Mouse (Mus musculus) adrenal gland (tissue): ENCODE measurements at regions not wholly inside any gene's neighbourhood (a gene's known extent, or its start where the extent isn't known, plus 50 kb on each side); places are given as distances from the start of the nearest gene placed in this dataset.

Experiments used
- intact Hi-C: fragments of 180-260 bp; cut with DNase I; formaldehyde crosslinking; loops from one replicate; pipeline ENCODE4 v1.15.1; 2025

GRCm38 (mm10) chr9:116333956-116334463 lies 158.8 kb upstream of the Tgfbr2 start:
- intact Hi-C loops, result no loop called here

- intact Hi-C loops, result no loop called here
Measured at GRCm38 (mm10) chr9:116332485-116333118, 157.4 kb upstream of the Tgfbr2 start.

- intact Hi-C loops, result no loop called here
Measured at GRCm38 (mm10) chr9:116331406-116331805, 156.2 kb upstream of the Tgfbr2 start.

GRCm38 (mm10) chr9:116330796-116331195 lies 155.6 kb upstream of the Tgfbr2 start:
- intact Hi-C loops, result no loop called here

GRCm38 (mm10) chr9:116329147-116329546 lies 154.0 kb upstream of the Tgfbr2 start:
- intact Hi-C loops, result no loop called here

DNA sequence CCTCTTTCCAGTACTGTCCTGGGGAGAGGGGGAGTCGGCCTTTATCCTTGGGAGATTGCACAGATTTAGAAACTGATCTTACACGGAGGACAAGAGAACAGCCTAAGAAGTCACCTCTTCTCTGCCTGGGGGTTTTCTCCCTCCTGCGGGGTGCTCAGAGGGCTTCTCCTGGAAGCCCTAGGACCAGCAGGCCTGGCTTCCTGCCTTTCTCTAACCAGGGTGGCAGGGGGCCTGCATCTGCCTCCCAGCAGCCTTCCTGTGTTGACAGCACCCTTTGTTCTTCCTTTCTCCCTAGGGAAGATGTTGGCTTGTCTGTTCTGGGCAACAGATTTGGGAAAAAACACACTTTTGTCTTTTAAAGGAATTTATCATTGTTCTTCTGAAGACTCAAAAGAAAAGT lies 153.0 kb upstream of the Tgfbr2 start:
- intact Hi-C loops, result no loop called here

DNA sequence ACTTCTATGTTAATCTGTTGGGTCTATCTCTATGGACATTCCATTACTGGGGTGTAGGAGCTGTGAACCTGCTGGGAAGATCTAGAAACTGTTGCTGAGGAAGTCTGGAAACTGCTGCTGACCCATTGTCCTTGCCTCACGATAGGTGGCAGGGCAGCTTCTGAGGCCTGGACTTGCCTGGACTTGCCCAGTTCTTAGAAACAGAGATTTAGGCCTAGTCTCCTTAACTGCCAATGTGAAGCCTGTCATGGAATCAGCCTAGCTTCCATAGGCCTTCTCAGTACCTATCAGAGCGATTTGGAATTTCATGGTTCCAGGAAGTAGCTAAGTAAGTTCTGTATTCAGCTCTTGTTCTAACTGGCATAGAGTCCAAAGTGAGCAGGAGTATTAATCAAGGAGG lies 151.9 kb upstream of the Tgfbr2 start:
- intact Hi-C loops, result no loop called here

DNA sequence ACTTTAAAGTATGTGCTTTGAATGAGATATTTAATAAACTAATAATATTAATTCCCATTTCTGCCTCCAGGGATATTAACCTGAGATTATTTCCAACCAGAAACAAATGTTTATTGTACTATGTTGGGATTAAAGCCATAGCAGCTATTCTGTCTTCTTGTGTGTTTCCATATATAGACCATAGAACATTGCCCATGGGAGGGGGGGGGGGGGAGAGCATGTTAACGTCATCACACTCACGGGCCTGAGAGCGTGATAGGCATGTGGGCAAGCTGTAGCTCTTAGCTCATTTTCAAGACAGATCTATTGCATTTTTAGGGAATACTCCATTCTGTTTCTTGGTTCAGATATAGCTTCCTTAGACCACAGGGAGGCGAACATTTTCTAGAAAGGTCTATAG lies 149.8 kb upstream of the Tgfbr2 start:
- intact Hi-C loops, result no loop called here

GRCm38 (mm10) chr9:116323871-116324721 lies 148.9 kb upstream of the Tgfbr2 start:
- intact Hi-C loops, result no loop called here

DNA sequence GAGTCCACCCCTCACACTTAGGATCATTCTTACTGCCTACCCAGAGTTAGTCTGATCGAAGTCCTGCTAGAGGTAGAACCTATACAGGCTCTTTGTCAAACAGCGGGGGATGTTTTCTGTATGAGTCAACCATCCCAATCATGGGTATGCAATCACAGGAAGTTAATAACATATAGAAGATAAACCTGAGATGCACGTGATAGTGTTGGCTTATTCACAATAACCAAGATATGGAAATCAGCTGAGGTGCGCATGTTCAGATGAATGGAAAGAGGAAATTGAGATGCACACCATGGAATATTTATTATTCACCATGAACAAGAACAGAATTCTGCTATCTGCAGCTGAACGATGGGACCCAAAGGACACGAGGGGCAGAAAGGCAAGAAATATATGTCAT lies 146.7 kb upstream of the Tgfbr2 start:
- intact Hi-C loops, result no loop called here

DNA sequence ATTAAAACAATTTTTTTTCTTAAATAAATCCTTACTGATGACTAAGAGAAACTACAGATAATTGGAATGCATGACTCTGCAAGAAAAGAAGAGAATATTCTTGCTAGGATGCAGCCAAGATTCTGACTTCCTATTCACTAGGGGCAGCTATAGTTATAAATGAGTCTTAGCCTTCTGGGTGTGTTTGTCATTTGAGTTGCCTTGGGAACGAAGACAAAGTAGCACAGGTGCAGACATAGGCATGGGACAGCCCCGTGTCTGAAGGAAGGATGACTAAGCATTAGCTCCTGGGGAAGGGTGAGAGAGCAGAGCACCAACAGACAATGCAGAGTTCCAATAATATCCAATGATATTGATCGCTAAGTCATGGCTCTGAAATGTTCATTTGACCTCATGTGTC lies 144.3 kb upstream of the Tgfbr2 start:
- intact Hi-C loops, result no loop called here

GRCm38 (mm10) chr9:116316582-116317095 lies 141.5 kb upstream of the Tgfbr2 start:
- intact Hi-C loops, result no loop called here

DNA sequence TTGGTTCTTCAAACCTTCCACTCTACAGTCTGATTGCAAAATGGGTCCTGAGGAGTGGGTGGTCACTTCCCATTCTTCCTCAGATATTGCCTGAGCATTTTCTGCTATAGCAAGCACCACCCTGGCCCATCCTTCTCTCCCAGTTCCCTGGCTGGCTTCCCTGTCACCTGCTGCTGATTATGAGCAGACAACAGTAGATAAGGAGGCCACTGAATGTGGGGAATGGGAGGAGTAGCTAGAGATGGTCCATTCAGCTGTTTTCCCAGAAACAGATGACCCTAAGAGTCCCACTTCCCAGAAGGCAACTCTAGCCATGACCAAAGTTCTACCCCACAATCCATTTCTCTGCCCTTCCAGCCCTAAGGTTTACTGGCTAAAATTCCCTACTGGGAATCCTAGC lies 139.6 kb upstream of the Tgfbr2 start:
- intact Hi-C loops, result no loop called here

- intact Hi-C loops, result no loop called here
Measured at GRCm38 (mm10) chr9:116313932-116314790, 139.0 kb upstream of the Tgfbr2 start.

- intact Hi-C loops, result no loop called here
Measured at GRCm38 (mm10) chr9:116311364-116311763, 136.2 kb upstream of the Tgfbr2 start.

- intact Hi-C loops, result no loop called here
Measured at GRCm38 (mm10) chr9:116301602-116302001, 126.4 kb upstream of the Tgfbr2 start.

DNA sequence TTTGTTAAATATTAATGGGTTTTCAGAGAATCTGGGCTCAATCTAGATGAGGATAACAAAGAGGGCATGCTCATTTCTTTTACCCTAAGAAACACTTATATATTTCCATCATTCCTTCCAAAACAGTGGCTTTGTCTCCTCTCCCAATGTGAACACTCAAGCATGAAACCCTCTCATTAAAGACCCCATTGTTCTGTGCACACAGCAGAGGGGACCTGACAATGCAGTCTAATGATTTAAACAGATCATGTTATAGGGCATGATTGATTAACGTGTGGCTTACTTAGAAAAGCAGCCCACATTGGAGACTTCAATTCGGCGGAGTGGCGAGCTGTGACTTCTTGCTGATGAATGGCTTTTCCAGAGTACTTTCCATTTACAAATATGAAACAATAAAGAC lies 123.6 kb upstream of the Tgfbr2 start:
- intact Hi-C loops, result no loop called here

GRCm38 (mm10) chr9:116296349-116296748 lies 121.2 kb upstream of the Tgfbr2 start:
- intact Hi-C loops, result no loop called here

DNA sequence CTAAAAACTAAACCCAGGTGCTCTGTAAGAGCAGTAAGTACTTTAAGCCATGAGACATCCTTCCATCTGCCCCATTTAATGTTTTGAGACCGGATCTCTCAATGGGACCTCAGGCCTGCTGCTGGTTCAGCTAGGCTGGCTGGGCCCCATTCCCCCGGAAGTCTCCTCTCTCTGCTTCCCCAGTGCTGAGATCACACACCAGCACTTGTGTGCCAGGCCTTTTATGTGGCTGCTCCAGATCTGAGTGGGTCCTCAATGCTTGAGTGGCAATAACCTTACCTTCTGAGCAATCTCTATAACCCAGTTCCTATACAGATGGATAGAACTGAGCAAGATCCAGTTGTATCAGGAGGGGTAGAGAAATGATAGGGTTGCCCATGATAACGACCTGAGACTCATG lies 118.9 kb upstream of the Tgfbr2 start:
- intact Hi-C loops, result no loop called here

GRCm38 (mm10) chr9:116293110-116293509 lies 118.0 kb upstream of the Tgfbr2 start:
- intact Hi-C loops, result no loop called here

DNA sequence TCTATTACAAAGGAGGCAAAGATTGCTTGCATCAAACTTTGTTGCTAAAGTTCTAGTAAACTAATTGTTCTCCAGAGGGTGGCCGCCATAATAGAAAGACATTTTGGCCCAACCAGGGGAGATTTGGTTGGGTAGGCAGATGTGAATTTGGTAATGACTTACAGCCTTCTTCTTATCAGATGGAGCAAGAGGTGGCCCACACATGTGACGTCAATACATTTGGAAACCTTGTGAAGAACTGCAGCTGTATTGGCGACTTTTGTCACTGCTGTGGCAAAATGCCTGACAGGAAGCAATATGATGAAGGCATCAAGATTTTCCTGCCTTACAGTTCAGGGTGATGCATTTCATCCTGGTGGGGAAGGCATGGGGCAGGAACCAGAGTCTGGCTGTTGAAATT lies 116.5 kb upstream of the Tgfbr2 start:
- intact Hi-C loops, result no loop called here

DNA sequence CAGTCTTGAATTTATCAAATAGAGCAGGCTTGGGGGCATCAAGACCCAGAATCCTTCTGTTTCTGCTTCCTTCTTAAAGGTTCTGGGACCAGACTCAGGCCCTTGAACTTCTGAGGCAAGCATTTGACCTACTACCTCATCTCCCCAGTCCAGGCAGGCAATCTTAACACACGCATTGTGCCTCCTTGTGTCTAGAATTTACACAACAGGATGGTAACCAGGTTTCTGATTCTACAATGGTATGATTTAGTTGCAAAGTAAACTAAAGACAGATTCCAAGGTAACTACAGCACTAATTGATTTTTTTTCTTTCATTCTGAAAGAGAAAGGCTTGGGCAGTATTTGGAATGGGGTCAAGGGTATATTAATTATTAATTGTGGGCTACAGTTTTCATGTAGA lies 115.7 kb upstream of the Tgfbr2 start:
- intact Hi-C loops, result no loop called here
